ENCODE assay signal across 8 mouse cellular contexts in genomic region chrX:21088983-21089866, GRCm38 (mm10). TPM values are rescaled to one million over a fixed set of nuclear protein-coding genes. Genes with fewer than 3 reads are reported as not detected.
DNase-seq lines count a peak whose midpoint lies in the region; ATAC-seq and TF ChIP-seq lines count a peak whose summit lies in the region.

Gene Zfp300 (minus strand): TSS chrX:21089527.

- peak within 1 kb of the TSS; percentile 46 for H3K4me2 ChIP-seq in embryonic facial prominence, embryonic 15.5 days (replicated peaks)
- peak within 1 kb of the TSS; percentile 64 for H3K4me2 ChIP-seq in heart, embryonic 12.5 days
- peak within 1 kb of the TSS; percentile 59 for H3K4me2 ChIP-seq in kidney, embryonic 15.5 days
- peak within 1 kb of the TSS; percentile 49 for H3K4me2 ChIP-seq in limb, embryonic 14.5 days (replicated peaks; ENCODE audit: low read depth, low read length, severe bottlenecking)
- peak within 1 kb of the TSS; percentile 53 for H3K4me2 ChIP-seq in midbrain, embryonic 15.5 days

- H3K4me3 ChIP-seq in bone marrow macrophage, adult 2 months (ENCODE audit: insufficient read depth, low read length), result peak within 1 kb of the TSS; percentile 65
- peak within 1 kb of the TSS; percentile 47 for H3K4me3 ChIP-seq in embryonic facial prominence, embryonic 15.5 days (replicated peaks)
- H3K4me3 ChIP-seq in heart, embryonic 12.5 days, result peak within 1 kb of the TSS; percentile 53
- peak within 1 kb of the TSS; percentile 48 for H3K4me3 ChIP-seq in kidney, embryonic 15.5 days (replicated peaks)
- peak within 1 kb of the TSS; percentile 41 for H3K4me3 ChIP-seq in limb, embryonic 14.5 days (replicated peaks; ENCODE audit: low read length)
- peak within 1 kb of the TSS; percentile 43 for H3K4me3 ChIP-seq in midbrain, embryonic 15.5 days

- H3K27ac ChIP-seq in bone marrow macrophage, adult 2 months (ENCODE audit: insufficient read depth, low read depth, low read length), result peak within 1 kb of the TSS; percentile 49
- H3K27ac ChIP-seq in embryonic facial prominence, embryonic 15.5 days (replicated peaks), result peak within 1 kb of the TSS; percentile 80
- H3K27ac ChIP-seq in heart, embryonic 12.5 days (ENCODE audit: poor library complexity, severe bottlenecking), result peak within 1 kb of the TSS; percentile 64; the same call in 1 of the 2 replicates
- H3K27ac ChIP-seq in kidney, embryonic 15.5 days, result peak within 1 kb of the TSS; percentile 68
- H3K27ac ChIP-seq in limb, embryonic 14.5 days (replicated peaks; ENCODE audit: low read depth, low read length), result peak within 1 kb of the TSS; percentile 73
- H3K27ac ChIP-seq in midbrain, embryonic 15.5 days, result peak within 1 kb of the TSS; percentile 89

- peak; percentile 72 for ATAC-seq in embryonic facial prominence, embryonic 15.5 days (ENCODE audit: insufficient number of reproducible peaks, low FRiP score, low TSS enrichment, low read depth)
- ATAC-seq in heart, embryonic 12.5 days (ENCODE audit: insufficient number of reproducible peaks, low FRiP score), result 0 out of 2 replicates have a peak, but pooled peaks have one; percentile 61
- peak; percentile 86 for ATAC-seq in kidney, embryonic 15.5 days (replicated peaks; ENCODE audit: low FRiP score)
- ATAC-seq in limb, embryonic 14.5 days (ENCODE audit: low FRiP score, low read depth), result peak; percentile 83
- ATAC-seq in midbrain, embryonic 15.5 days (replicated peaks), result peak; percentile 97

- no peaks in the 10 kb centered on the region for H3K9me3 ChIP-seq in embryonic facial prominence, embryonic 15.5 days (replicated peaks)
- no peaks in the 10 kb centered on the region for H3K9me3 ChIP-seq in heart, embryonic 12.5 days (replicated peaks)
- no peaks in the 10 kb centered on the region for H3K9me3 ChIP-seq in kidney, embryonic 15.5 days (replicated peaks)
- no peaks in the 10 kb centered on the region for H3K9me3 ChIP-seq in limb, embryonic 14.5 days (ENCODE audit: control insufficient read depth, low read length)
- H3K9me3 ChIP-seq in midbrain, embryonic 15.5 days, result no peaks in the 10 kb centered on the region

- peaks cover 3% of the 10 kb centered on the region; the same call in 1 of the 2 replicates for H3K4me1 ChIP-seq in bone marrow macrophage, adult 2 months (ENCODE audit: control insufficient read depth, insufficient read depth, low read length)
- H3K4me1 ChIP-seq in embryonic facial prominence, embryonic 15.5 days, result no peaks in the 10 kb centered on the region
- no peaks in the 10 kb centered on the region for H3K4me1 ChIP-seq in heart, embryonic 12.5 days (replicated peaks)
- no peaks in the 10 kb centered on the region; the same call in 1 of the 2 replicates for H3K4me1 ChIP-seq in kidney, embryonic 15.5 days
- no peaks in the 10 kb centered on the region for H3K4me1 ChIP-seq in limb, embryonic 14.5 days (ENCODE audit: control insufficient read depth, insufficient read depth, low read length)
- H3K4me1 ChIP-seq in midbrain, embryonic 15.5 days, result peaks cover 6% of the 10 kb centered on the region; the same call in 1 of the 2 replicates

- peak; percentile 53 to 58 for DNase-seq in B cell, adult 2 months
- peak; percentile 81 for DNase-seq in limb, embryonic 14.5 days (ENCODE audit: low spot score)
- peak; percentile 11 to 48 for DNase-seq in spleen, postnatal 10 days (ENCODE audit: low spot score in 2 of 2)

- no peaks in the 10 kb centered on the region for H3K27me3 ChIP-seq in embryonic facial prominence, embryonic 15.5 days
- no peaks in the 10 kb centered on the region for H3K27me3 ChIP-seq in heart, embryonic 12.5 days (replicated peaks)
- no peaks in the 10 kb centered on the region for H3K27me3 ChIP-seq in kidney, embryonic 15.5 days
- H3K27me3 ChIP-seq in limb, embryonic 14.5 days (ENCODE audit: control insufficient read depth, insufficient read depth, low read length), result no peaks in the 10 kb centered on the region
- no peaks in the 10 kb centered on the region for H3K27me3 ChIP-seq in midbrain, embryonic 15.5 days (replicated peaks)

- 23% methylated on average over 27 of the region's 27 CpGs for WGBS in embryonic facial prominence, embryonic 15.5 days
- WGBS in heart, embryonic 12.5 days, result 18% methylated on average over 27 of the region's 27 CpGs
- 16% methylated on average over 27 of the region's 27 CpGs for WGBS in kidney, embryonic 15.5 days
- 28% methylated on average over 27 of the region's 27 CpGs for WGBS in limb, embryonic 14.5 days
- 24% methylated on average over 27 of the region's 27 CpGs for WGBS in midbrain, embryonic 15.5 days

- no peak for TF ChIP-seq POLR2A in bone marrow macrophage, adult 2 months (IDR thresholded peaks at IDR 0.05; ENCODE audit: borderline replicate concordance, low read depth, low read length)
- no peak for TF ChIP-seq POLR2A in limb, embryonic 14.5 days (IDR thresholded peaks at IDR 0.05; ENCODE audit: borderline replicate concordance, extremely low read depth, insufficient read depth, insufficient read length)

- no peak within 1 kb of the TSS for H3K9ac ChIP-seq in embryonic facial prominence, embryonic 15.5 days
- peak within 1 kb of the TSS; percentile 54; the same call in 1 of the 2 replicates for H3K9ac ChIP-seq in heart, embryonic 12.5 days
- H3K9ac ChIP-seq in kidney, embryonic 15.5 days, result peak within 1 kb of the TSS; percentile 36; the same call in 1 of the 2 replicates
- peak within 1 kb of the TSS; percentile 43 for H3K9ac ChIP-seq in limb, embryonic 14.5 days (ENCODE audit: low read depth, low read length, severe bottlenecking)
- peak within 1 kb of the TSS; percentile 44 for H3K9ac ChIP-seq in midbrain, embryonic 15.5 days

- TF ChIP-seq CTCF in bone marrow macrophage, adult 2 months (IDR thresholded peaks at IDR 0.05; ENCODE audit: low read depth, low read length), result no peak

- no peaks in the 10 kb centered on the region for H3K36me3 ChIP-seq in embryonic facial prominence, embryonic 15.5 days
- no peaks in the 10 kb centered on the region for H3K36me3 ChIP-seq in heart, embryonic 12.5 days
- no peaks in the 10 kb centered on the region for H3K36me3 ChIP-seq in kidney, embryonic 15.5 days
- H3K36me3 ChIP-seq in limb, embryonic 14.5 days (ENCODE audit: control insufficient read depth, insufficient read depth, low read length), result no peaks in the 10 kb centered on the region
- no peaks in the 10 kb centered on the region for H3K36me3 ChIP-seq in midbrain, embryonic 15.5 days (replicated peaks)

RNA-seq across cellular contexts. Expression of gene Zfp300, which starts in this region (rescaled TPM):
- polyA plus RNA-seq in bone marrow macrophage, adult 2 months (2012; ENCODE audit: insufficient read depth, insufficient read length, missing spikeins), result 0.24 and 0.63 TPM in 2 replicates
- polyA plus RNA-seq in embryonic facial prominence, embryonic 15.5 days (2015; fragmentation: Nextera tagmentation; extraction: Ambion mirVana), result 1.8 and 2.5 TPM in 2 replicates
- polyA plus RNA-seq in heart, embryonic 12.5 days (2016; fragmentation: Nextera tagmentation; extraction: Ambion mirVana), result 1.2 and 1.3 TPM in 2 replicates
- polyA plus RNA-seq in kidney, embryonic 15.5 days (2015; fragmentation: Nextera tagmentation; extraction: Ambion mirVana), result 1.2 and 1.9 TPM in 2 replicates
- 0.72 and 0.79 TPM in 2 replicates for polyA plus RNA-seq in limb, embryonic 14.5 days (2012; rRNA removed)
- polyA plus RNA-seq in limb, embryonic 14.5 days (2014; fragmentation: Nextera tagmentation; extraction: Ambion mirVana), result 1.6 and 2.0 TPM in 2 replicates
- 4.3 and 5.3 TPM in 2 replicates for polyA plus RNA-seq in midbrain, embryonic 15.5 days (2015; fragmentation: Nextera tagmentation; extraction: Ambion mirVana)

Comparison
In these comparisons a context has a peak if more than half of its experiments do, and no peak if none do; other contexts are left out.
1. Peak in every context shown above with its lines: DNase-seq, ATAC-seq, H3K4me3 ChIP-seq and H3K27ac ChIP-seq.
2. DNase-seq: peak in every context shown above with its lines; median percentile 81 in limb, embryonic 14.5 days; 56 in B cell, adult 2 months; 30 in spleen, postnatal 10 days.